Mouse (Mus musculus): ENCODE measurements around the gene Sgca.

The Sgca gene

DNA sequence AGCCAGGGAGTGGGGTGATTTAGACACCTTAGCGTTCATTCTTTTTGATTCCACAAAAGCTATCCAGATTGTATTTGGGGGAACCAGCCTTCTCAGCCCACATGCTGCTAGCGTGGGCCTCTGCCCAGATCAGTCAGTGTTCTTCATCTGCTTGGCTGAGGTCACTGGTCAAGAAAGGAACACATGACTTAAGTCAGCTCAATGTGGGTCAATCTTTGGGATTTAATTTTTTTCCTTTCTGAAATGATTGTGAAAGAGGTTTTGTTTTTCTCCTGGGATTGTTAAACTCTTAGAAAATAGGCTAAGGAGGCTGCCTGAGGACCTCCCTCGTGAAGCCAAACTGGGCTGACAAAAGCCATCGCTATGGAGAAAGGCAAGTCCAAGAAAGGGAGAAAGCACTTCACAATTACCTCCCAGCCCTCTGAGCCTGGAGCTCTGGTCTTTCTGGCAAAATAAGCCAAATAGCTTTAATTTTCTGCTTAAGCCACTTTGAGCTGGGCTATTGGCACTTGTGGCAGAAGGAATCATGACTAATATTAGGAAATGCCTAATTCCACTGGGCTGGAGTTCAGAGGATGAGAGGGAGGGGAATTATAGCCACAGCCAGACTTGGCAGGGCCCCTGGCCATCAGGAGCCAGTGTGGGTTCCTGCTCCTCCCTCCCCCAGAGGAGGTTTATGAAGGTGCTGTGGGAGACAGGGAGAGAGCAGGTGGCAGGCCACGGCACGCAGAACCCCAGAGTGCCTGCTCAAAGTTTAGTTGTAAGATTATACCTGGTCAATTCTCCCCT is 62.6 kb downstream of the Sgca start:
- DNase-seq (ENCODE audit: low spot score in 2 of 2), result peak; percentile 63 to 71

Measured in heart, adult 9 months (tissue).